Mouse (Mus musculus) heart, postnatal 14 days (tissue): ENCODE measurements at regions not wholly inside any gene's neighbourhood (a gene's known extent, or its start where the extent isn't known, plus 50 kb on each side); places are given as distances from the start of the nearest gene placed in this dataset.
A peak's percentile ranks its signal among the peaks of the same experiment; 100 is the strongest.

Experiments
- DNase-seq, 2 experiments: peaks; one replicate each; pipeline ENCODE4 v3.0.0; 2021 to 2022
- intact Hi-C: fragments of 180-260 bp; cut with DNase I; formaldehyde crosslinking; loops from one replicate; pipeline ENCODE4 v1.15.1; 2025

DNA sequence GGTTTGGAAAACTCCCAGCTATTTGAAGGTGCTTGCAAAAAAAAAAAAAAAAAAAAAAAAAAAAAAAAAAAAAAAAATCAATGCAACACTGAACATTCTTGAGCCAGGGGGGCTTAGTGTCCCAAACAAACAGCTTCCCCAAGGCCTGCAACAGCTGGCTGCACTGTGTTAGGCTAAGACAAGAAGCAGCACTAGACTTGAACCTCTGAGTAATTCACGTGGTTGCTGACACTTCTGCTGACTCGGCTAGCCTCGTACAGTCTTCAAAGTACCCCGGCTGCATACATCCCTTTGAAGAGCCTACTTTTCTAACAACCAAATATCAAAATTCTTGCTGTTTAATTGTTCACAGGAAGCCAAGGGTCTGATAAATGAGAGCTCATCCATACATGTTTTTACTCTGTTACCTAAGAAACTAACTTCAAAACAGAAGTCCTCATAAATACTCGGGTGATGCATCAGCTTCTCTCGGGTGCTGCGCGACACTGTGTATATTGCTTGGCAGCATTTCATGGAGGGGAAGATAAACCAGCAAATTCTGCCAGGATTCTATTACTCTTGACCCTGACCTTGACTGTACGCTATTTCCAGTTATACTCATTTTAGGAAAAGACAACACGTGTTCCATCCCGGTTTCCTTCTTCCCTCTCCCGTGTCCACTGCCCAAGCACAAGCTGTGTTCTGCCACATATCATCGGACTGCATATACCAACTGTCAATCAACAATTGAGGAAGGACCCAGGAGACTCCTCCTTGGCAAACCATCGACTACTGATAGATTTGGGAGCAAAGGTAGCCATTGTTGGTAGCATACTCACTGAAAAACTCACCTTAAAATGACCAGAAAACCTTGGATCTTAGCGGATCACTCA is 352.8 kb upstream of the Nt5c1b start:
- peak in 1 of 2 experiments; percentile 4 for DNase-seq
- intact Hi-C loops, result no loop called here

DNA sequence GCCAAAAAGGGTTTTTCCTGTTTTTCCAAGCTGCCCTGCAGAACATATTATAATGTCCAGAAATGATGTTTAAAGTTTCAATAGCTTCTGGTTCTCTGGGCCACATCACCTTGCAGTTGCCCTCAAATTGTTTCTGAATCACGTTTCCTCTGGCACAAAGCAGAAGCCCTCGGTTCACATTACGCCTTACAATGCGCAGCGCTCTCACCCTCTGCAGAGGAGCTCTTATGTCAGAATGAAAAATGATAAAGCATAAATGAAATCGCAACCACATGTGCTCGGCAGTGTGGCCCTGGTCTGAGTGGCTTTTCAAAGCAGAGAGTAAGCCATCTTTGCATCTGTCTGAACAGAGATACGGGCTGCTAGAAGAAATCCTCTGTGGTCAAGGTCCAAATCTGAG is 334.3 kb upstream of the Nt5c1b start:
- intact Hi-C loops, result no loop called here

DNA sequence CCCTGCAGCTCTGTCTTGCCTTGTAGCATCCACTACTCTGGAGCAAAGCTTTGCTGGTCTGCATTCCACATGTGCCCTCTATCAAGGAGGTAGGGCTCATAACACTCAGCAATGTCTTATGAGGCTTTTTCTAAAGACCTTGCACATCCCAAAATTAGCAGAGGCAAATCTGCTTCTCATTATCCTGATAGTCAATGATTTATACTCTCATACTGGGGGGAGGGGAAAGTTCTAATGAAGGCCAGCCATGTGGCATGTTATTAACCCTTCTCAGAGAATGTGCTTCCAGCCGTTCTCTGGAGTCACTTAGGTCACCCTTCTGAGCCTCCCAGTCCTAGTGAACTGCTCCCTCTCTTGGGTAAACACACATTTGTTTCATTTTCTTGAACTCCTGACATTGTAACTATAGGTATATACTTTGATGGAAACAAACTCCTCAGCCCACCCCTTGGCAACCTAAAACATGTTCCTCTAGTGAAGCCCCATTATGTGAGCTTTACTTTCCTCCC is 307.7 kb upstream of the Nt5c1b start:
- no peak for DNase-seq
- intact Hi-C loops, result no loop called here

More for the DNA sequence above, 334.3 kb upstream of the Nt5c1b start:
- DNase-seq, result no peak

DNA sequence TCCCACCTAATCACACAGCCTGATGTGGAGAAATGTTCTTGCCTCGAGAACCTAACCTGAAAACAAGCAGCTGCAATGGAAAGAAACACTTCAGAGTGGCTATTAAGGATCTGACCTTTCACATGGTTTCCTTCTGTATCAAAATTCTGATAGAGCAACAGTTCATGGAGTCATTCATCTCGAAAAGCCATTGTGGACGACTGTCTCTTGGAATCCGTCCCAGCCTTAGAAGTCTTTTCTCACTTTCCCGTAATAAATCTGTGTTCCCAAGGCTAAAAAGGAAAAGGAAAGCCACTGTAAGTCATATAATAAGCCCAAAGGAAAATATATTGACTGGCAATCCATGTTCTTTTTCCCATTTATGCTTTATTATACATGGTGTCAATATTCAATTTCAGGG is 291.4 kb upstream of the Nt5c1b start:
- intact Hi-C loops, result no loop called here
- DNase-seq, result no peak

DNA sequence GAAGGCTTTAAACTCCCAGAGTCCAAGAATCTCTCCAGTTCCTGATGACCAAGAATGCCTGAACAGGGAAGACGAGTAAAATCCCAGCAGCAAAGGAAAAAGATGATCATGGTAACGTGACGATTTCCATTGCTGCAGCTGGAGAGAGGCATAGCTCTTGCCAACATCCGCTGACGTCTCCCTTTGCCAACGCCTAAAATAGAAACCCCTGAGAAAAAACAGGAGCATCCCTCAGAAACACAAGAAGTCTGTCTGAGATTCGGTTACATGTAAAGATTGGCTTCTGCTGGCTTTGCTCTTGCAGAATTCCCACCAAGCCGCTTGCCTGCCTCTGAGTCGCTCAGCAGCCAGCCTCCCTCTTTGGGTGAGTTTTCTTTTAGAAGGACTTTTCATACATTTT is 290.3 kb upstream of the Nt5c1b start:
- intact Hi-C loops, result no loop called here
- DNase-seq, result peak; percentile 3 to 27

DNA sequence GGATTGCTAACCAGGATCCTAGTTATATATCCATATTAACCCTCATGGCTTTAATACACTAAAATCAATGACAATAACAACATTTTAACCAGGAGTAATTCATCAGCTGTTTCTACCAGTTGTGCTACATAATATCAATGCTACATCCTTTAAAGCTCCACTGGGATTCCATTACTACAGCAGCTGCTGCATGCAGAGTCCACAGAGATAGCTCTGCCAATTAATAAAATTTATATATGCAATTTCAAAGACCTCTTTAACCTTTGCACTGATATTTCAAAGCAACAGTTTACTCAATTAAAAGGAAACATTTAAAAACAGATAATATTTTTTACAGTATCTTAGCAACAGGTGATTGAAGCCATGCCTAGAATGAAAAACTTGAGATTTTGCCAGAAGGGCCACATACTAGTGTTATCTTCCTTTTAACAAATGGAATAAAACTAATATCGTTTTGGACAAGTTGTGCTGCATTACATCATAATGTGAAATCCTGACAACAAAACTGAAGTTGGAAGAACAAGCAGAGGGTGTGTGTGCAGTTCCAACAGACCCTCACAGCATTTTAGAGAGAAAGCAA is 256.8 kb upstream of the Nt5c1b start:
- DNase-seq, result no peak
- intact Hi-C loops, result no loop called here

DNA sequence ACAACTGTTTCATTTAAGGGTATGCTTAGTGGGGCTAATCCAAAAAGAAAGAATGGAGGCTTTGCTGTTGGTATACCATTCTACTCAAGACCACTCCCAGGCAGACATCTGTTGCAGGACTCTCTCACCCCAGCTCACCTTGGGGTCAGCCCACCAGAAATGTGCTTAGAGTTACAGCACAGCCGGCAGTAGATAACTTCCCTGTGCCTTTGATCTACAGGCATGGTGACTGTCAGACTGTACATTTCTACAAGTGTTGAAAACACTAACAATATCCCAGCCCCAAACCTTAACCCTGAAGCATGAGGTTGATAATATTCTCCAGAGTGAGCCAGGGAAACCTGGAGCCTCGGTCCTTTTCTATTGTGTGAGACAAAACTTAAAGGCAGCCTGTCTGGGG is 247.7 kb upstream of the Nt5c1b start:
- intact Hi-C loops, result no loop called here
- DNase-seq, result no peak

DNA sequence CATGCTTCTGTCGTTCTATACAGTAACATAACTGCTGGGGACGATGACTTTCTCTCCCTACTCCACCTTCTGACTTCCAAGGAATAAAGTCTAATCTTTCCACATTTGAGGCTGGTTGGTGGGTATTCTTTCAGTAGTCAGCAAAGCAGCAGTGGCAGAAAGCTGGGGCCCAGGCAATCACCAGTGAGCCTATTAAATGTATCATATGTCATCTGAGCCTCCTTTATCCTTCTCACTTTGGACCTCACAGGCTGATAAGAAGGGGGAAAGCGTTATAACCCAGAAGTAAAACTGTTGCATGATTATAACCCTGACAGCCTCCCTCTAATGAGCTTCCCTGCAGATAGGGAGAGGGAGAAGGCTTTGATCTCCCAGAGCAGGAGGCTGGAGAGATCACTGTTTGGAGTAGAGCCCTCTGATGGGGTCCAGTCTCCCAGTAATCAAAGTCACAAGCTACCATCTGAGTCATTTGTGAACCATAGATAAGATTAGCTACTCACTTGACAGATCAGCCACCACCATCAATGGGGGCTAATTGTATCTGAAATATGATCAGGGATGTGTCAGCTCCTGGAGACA is 241.7 kb upstream of the Nt5c1b start:
- intact Hi-C loops, result no loop called here
- DNase-seq, result no peak

DNA sequence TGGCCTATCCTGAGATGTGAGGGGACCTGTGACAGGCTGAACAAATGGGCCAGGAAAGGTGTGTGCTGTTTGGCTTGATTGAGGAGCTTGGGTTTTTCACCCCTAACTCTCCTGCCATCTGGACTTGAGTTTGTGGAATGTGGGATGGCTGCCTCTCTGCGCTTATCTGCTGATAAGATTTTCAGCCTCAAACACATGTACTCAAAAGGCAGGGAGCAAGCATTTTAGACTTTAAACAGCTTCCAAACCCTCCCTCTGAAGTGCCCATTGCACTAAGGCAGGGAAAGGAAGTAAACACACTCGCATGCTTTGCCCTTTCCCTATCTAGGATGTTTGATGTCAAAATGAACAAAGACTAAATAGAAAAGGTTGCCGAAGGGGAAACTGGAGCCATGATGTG is 235.6 kb upstream of the Nt5c1b start:
- intact Hi-C loops, result no loop called here
- DNase-seq, result no peak

DNA sequence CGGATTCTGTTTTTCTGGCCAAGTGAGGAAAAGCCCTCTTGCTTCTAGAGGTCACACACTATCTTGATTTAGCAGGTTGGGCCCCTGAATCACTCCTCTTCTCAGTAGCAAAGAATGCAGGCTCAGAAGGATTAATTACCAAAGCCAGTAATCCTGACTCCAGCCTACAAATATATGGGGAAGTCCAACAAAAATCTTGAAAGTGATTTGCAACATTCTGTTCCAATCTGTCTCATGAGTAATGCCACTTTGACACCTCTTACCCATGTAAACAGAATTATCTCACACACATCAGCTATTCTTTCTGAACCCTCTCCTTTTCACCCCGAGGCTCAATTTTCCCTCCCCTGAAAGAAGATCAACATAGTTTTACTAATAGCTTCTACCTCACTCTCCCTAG is 233.9 kb upstream of the Nt5c1b start:
- no peak for DNase-seq
- intact Hi-C loops, result no loop called here

DNA sequence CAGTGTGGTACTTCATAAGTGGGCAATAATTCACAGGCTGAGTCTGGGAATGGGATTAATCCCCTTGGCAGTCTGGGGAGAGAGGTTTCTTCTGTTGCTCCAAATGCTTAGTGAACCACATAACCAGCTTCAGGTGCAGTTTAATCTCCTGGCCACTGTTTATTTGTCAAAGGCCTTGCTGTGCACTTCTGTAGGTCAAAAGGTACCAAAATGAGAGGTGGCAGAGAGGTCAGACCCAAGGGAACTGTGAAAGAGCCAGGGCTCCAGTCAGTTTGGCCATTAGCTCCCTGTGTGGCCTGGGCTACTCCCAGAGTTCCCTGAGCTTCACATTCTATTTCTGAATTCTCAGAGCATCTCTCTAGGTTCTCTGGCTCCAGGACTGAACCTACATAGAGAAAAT is 229.6 kb upstream of the Nt5c1b start:
- intact Hi-C loops, result no loop called here
- no peak for DNase-seq

DNA sequence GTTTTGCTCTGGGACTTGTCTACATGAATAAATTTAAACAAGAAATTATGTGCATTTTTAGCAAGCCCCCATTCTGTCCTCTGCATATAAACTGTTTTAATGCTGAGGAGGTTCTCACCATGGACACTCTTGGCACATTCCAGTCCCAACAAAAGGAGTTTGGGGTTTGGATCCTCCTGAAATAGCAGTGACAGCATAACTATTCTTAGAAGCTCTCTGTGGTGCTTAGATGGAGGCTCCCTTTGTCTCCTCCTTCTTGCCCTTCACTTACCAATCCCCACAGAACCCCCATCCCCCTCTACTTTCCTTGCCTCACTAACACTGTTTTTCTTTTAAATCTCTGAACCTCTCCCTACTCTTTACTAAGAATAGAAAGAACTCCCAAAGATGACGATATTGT is 208.9 kb upstream of the Nt5c1b start:
- intact Hi-C loops, result no loop called here
- DNase-seq, result no peak

DNA sequence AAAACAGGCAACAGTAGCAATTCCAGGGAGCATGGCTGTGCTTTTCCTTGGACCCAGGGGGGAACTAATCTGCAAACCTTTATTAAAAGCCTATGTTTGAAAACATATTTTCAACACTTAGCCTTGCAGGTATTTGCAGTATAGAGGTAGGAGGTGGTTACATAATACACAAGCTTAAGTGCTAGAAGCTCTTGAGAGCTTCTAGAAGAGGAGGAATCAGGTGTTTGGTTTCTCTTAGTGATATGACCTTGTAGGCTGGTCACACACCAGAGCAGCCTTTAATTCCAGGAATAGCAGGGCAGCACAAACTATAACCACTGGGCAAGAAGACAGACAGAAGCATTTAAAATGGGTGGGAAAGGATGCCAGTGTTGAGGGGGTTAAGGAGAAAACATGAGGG is 201.7 kb upstream of the Nt5c1b start:
- intact Hi-C loops, result no loop called here
- no peak for DNase-seq

DNA sequence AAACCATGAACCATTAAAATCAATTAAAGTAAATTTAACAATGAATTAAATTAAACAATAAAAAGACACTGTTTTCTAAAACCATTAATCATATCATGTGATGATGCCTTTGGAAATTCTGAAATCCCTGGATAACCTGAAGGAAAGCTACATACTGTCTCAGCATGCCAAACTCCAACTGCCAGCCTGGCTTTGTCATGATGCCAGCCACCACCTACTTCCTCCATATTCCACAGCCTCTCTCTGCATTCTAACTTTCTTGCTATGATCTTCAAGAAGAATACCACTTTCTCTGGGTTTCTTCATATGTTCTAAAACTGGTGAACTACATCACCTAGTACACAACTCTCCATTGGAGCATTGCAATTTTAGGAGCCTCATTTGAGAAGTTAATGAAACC is 201.2 kb upstream of the Nt5c1b start:
- no peak for DNase-seq
- intact Hi-C loops, result no loop called here

DNA sequence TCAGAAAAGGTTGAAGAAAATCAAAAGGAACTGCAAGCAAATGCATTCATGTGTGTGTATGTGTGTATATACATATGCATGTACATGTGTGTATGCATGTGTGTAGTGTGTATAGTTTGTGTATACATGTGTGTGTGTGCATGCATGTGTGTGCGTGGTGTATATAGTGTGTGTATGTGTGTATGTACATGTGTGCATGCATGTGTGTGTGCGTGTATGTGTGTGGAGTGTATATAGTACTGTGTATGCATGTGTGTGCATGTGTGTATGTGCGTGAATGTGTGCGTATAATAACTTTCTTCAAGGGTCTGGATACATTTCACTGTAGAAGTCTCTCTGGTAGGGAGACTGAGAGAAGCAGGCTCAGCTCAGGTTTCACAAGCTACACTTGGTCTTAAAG is 191.1 kb upstream of the Nt5c1b start:
- intact Hi-C loops, result no loop called here

DNA sequence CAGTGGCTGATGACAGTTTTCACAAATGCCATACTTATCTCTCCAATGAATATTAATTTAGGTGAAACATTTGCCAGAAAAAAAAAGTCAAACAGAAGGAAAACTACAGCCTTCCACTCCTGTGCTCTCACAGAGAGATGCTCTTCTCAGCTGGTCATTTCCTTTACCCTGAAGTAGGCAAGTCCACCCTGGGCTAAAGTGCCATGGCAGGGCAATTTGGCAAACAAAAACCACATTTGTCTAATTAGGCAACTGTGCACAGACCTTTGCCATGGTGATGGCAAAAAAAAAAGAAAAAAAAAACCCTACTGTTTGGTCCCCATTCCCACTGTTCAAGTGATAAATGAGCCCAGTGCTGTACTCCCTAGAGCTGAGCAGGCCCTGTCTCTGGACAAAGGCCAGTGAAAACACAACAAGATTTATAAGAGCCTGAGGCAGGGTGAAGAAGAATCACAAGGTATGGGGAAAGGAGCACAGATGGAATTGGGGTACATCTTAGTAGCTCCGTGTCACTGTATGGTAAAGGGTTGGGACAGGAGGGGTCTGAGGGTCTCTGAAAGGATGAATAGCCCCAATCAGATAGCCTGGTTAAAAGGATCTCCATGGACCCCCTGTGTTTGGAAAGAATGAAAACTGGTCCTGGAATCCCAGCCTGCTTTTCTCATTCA is 190.5 kb upstream of the Nt5c1b start:
- DNase-seq, result no peak
- intact Hi-C loops, result no loop called here

More for the DNA sequence above, 191.1 kb upstream of the Nt5c1b start:
- DNase-seq, result no peak

DNA sequence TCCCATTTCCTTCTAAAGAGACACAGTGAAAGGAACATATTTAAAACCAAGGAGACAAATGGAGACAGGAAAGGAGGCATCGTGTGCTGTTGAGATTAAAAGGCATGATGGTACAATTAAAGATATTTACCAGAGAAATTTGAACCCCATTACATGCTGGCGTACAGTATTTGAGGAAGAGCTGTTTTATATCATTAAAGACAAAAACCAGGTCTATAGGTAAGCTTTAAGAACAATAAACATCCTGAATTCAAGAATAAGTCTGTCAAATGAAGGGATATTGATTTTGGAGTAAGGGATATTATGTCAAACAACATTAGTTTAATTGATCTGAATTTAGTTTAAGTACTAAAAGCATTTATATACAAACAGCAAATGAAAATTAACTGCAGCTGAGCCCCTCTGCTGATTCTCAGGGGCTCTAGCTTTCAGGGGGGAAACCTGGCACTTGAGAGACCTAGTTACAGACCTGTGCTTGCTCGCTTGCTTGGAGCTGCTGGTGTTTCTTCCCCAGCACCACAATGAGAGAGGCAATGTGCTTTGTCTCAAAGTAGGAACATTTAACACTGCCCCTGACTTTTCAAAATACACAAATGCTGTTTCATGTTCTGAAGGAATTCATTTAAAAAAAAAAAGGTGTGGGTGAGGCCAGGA is 189.8 kb upstream of the Nt5c1b start:
- intact Hi-C loops, result no loop called here

DNA sequence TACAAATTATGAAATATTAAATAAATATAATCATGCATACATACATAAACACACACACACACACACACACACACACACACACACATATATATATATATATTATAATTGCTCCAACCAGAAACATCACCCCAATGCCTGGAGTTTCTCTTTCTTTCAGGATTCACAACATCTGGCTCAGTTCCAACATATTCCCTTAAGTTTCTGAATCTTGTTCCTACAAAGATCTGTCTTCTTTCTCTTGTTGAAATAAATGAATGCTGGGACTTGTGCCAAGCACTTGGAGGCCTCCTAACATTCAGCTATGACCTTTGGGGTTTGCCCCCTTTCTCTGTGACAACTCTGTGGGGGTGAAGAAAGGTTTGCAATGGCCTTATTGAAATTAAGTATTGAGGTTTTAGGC is 187.2 kb upstream of the Nt5c1b start:
- no peak for DNase-seq
- intact Hi-C loops, result no loop called here

More for the DNA sequence above, 189.8 kb upstream of the Nt5c1b start:
- DNase-seq, result no peak

DNA sequence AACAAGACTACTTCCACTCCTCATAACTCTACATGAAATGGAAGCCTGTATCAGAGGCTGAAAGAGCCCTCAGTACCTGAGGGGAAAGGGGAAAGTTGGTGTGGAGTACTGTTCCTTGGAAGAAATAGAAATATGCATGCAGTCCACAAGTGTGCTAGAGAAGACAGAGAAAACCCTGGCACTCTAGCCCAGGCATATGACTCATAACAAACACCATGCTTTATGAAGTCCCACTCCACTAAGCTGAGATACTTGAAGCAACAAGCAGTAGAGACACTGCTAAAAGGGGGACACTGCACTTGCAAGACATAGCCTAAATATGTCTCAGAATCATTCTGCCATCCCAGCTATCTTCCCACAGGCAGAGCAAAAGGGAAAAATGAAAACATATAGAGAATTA is 183.2 kb upstream of the Nt5c1b start:
- no peak for DNase-seq
- intact Hi-C loops, result no loop called here

DNA sequence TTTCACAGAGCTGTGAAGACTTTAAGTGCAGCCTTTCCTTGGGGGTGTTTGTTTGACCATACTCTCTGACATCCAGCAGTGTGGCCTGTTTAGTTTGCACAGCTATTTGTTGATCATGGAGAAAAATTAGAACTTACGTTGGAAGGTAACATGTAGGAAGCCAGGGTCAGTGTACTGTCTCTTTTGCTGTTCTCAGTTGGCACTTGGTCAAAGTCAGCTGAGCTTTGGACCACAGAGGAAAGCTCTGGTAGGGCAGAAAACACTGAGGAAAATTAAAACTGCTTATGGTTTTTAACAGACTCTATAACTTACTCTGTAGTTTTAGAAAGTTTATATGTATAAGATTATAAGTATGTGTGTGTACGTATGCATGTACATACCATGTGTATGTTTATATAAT is 180.0 kb upstream of the Nt5c1b start:
- DNase-seq, result no peak
- intact Hi-C loops, result no loop called here
